Mouse (Mus musculus): ENCODE results near the gene Inpp5a.

DNA sequence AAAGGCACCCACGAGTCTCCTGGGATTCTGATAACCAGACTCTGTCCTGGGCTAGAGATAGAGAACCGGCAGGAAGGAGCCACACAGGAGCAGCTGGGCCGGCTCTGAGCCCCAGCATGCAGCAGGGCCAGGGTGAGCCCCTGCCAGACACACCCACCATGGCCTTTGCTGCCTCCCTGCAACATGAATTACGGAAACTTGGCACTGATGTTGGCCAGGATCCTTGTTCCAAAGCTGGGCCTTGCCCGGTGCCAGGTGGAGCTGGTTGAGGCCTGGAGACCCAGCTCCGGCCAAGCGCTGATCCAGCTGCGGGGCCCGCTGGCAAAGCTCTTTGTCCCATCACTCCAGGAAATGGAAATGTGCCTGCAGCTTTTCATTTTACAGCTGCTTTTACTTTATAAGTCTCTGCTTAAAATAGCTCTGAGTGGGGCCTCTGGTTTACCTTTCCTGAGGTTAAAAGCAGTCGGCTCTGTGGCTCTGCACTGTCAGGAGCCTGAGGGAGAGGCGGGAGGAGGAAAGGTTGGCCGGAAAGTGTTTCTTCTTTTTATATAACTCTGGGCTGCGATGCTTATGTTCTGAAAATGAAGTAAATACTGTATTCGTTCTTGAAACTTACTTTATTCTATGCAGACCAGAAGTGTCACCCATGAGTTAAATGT lies 20.1 kb upstream of the Inpp5a start:
- TF ChIP-seq POLR2A (IDR thresholded peaks at IDR 0.05; ENCODE audit: insufficient read length, low read depth) (no peak), MYOG (IDR thresholded peaks at IDR 0.05; ENCODE audit: control insufficient read depth in 1 of 3, insufficient read depth in 1 of 3, insufficient read length in 2 of 3, low read depth in 2 of 3) (peak in 2 of 3 experiments; percentile 22 to 28), USF1 (IDR thresholded peaks at IDR 0.05; ENCODE audit: low read depth) (no peak), TCF12 (IDR thresholded peaks at IDR 0.05; ENCODE audit: insufficient read depth, poor library complexity, severe bottlenecking) (no peak), MAX (IDR thresholded peaks at IDR 0.05; ENCODE audit: low read depth) (no peak), POLR2AphosphoS2 (IDR thresholded peaks at IDR 0.05; ENCODE audit: insufficient read length, low read depth) (no peak), MYOD1 (IDR thresholded peaks at IDR 0.05; ENCODE audit: control insufficient read depth in 1 of 3, insufficient read length in 2 of 3, low read depth in 2 of 3) (no peak), SRF (IDR thresholded peaks at IDR 0.05; ENCODE audit: control insufficient read depth, insufficient read length, low read depth) (no peak), CEBPB (IDR thresholded peaks at IDR 0.05; ENCODE audit: insufficient read depth, poor library complexity, severe bottlenecking) (no peak), REST (IDR thresholded peaks at IDR 0.05; ENCODE audit: insufficient read depth, insufficient read length) (no peak), E2F4 (IDR thresholded peaks at IDR 0.05; ENCODE audit: insufficient read depth) (no peak)

All from myocyte (in vitro differentiated cells).